Mouse (Mus musculus) frontal cortex, postnatal 14 days (tissue): Measurements from ENCODE around the gene Fgfr2.

Experiments used
- DNase-seq, 2 experiments: peaks; one replicate each; pipeline ENCODE4 v3.0.0; 2022; ENCODE audit warnings: low spot score in 2 of 2

Gene Fgfr2

GRCm38 (mm10) chr7:130720646-130721335 lies 2402.4 kb downstream of the Fgfr2 start:
- no peak for DNase-seq

DNA sequence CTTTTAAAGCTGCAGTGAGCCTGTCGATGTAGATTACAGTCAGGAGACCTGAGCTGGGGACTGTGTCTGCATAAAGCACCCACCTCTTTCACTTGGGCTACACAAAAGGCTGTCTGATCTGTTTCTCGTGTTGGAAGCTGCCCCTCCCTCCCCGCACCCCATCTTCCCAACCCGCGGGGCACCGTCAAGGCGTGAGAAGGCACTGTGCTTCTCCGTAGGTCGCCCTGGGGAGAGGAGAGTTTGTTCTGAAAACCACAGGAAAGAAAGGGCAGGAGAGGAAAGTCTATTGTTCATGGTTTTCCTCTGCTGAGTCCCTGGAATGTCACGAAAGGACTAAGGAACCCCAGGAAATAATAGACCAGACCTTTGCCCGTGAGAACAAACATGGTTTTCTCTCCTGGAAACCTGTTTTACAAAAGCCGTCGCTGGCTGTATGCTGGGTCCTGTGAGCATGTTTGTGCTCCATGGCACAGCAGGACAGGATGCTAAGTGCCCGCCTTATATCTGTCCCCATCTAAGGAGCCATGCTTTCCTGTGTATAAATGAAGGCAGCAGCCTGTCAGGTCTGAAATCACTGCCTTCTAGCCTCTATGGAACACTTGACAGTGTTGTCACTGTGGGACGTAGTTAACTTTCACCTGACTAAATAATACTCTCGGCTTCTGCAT lies 2403.1 kb downstream of the Fgfr2 start:
- no peak for DNase-seq

GRCm38 (mm10) chr7:130716989-130717388 lies 2406.2 kb downstream of the Fgfr2 start:
- DNase-seq = no peak

DNA sequence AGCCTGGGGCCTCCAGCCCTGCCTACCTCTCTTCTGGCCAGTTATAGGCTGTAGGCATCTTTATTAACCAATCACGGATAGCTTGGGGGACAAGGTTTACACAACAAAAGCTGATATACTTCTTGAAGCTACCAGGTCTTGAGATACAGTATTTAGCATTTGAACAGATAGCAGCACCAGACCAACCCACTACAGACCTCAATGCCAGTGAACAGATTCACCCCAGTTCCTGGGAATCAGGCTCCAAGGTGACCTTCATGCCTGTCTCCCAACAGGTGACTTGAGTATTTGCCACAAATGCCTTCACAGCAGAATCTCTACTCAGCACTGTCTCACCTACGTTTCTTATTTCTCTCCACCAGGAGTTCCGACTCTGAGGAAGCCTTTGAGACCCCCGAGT lies 2406.8 kb downstream of the Fgfr2 start:
- no peak for DNase-seq

- no peak for DNase-seq
These were observed 2407.7 kb downstream of the Fgfr2 start for GRCm38 (mm10) chr7:130715467-130715866.

GRCm38 (mm10) chr7:130713319-130713718 lies 2409.8 kb downstream of the Fgfr2 start:
- DNase-seq = no peak

- DNase-seq = no peak
These were observed 2411.3 kb downstream of the Fgfr2 start for GRCm38 (mm10) chr7:130711851-130712250.

GRCm38 (mm10) chr7:130709372-130710274 lies 2413.5 kb downstream of the Fgfr2 start:
- DNase-seq = no peak

- no peak for DNase-seq
These were observed 2414.2 kb downstream of the Fgfr2 start for GRCm38 (mm10) chr7:130708940-130709339.

DNA sequence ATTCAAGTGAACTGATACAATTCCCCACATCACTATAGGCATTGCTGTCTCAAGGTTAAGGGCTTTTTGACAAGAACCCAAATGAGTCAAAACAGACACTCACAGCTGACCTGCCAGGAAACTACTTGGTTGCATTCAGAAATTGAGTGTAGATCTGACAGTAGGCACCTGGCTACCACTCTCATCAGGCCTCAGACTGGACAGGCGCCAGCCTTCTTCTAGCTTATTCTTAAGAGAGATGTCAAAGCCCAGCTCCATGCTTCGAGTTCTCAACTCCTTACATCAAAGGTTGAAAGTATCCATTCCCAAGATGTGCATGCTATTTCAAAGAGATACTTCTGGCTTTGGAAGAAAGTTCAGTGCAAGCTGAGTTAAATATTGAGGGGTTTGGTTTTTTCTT lies 2417.9 kb downstream of the Fgfr2 start:
- DNase-seq = no peak

- DNase-seq = no peak
These were observed 2421.8 kb downstream of the Fgfr2 start for GRCm38 (mm10) chr7:130701336-130701735.

- DNase-seq = no peak
These were observed 2424.7 kb downstream of the Fgfr2 start for GRCm38 (mm10) chr7:130698480-130698879.

DNA sequence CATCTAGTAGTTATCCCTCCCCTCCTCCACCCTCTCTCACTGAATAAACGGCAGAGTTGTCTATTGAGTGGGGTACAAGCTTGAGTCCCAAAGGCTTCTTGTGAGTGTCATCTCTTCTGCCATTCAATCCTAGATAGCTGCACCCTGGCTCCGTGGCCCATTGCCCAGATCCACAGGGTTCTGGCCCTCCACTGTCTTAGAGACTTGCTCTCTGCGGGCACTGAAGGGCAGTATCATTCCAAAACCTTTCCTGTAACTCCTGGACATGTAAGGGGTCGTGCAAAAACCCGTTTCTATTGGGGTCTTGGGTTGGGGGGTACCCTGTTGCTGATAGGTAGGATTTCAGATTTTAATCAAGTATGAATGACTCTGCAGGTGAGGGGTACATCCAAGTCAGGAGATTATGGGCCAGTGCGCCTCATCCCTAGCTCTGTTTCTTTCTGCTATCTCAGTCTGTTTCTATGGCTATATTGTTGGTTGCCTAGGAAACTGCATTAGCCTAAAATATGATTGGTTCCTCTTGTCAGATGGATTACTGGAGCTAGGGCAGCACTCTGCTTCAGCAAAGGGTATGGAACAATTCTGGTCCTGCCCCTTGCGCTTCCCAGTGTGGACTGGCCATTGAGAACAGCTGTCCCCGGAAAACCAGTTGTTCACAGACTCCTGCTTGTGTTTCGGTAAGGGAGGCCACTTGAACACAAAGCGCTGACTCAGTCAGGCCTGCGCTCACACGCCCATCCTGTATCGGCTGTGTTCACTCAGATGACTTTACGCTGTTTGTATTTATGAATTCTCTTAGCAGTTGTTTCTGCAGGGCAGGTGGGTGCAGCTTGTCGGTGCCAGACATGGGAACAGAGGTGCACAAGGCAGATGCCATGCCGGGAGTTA lies 2426.6 kb downstream of the Fgfr2 start:
- peak in 1 of 2 experiments; percentile 21 for DNase-seq

DNA sequence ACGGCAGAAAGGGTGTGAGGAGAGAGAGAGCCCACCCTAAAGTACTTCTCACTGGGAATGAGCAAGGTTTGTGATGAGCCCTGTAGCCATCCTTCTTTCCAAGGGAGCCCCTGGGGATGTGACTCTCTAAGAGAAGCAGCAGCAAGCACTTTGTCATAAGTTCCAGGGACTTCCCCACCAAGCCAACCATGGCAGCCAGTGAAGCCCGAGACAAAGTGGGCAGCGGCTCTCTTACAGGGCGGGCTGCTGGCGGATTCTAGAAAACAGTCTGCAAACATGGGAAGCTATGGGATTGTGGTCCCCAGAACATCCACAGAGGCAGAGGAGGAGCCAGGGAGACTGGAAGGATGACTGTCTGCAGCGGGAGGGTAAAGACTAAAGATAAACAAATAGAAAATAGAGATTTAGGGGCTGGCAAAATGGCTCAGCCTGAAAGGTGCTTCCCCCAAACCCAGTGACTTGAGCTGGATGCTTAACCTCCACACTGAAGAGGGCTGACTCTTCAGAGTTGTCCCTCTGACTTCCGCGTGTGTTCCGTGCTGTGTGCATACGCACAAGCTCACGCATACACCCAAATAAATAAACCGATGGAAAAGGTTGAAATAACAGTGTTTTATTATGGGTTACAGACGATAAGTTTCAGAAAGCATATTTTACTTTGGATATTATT lies 2427.3 kb downstream of the Fgfr2 start:
- DNase-seq = no peak

DNA sequence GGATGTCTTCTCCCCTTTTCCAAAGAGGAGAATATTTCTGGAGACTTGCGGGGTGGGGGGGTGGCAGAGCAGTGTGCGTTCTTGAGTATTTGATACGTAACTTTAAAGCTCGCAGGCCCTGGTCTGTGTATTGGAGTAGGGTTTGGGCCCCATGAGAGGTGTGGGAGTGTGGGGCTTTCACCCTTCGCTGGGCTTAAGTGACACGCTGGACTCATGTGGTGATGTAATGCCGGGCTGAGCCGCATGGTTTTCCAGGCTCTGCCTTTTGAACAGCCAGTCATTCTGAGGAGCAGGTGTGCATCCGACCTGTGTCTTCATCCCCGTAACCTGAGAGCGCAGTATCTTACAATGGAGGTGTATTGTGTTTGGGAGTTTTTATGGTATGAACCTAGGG lies 2429.4 kb downstream of the Fgfr2 start:
- no peak for DNase-seq

DNA sequence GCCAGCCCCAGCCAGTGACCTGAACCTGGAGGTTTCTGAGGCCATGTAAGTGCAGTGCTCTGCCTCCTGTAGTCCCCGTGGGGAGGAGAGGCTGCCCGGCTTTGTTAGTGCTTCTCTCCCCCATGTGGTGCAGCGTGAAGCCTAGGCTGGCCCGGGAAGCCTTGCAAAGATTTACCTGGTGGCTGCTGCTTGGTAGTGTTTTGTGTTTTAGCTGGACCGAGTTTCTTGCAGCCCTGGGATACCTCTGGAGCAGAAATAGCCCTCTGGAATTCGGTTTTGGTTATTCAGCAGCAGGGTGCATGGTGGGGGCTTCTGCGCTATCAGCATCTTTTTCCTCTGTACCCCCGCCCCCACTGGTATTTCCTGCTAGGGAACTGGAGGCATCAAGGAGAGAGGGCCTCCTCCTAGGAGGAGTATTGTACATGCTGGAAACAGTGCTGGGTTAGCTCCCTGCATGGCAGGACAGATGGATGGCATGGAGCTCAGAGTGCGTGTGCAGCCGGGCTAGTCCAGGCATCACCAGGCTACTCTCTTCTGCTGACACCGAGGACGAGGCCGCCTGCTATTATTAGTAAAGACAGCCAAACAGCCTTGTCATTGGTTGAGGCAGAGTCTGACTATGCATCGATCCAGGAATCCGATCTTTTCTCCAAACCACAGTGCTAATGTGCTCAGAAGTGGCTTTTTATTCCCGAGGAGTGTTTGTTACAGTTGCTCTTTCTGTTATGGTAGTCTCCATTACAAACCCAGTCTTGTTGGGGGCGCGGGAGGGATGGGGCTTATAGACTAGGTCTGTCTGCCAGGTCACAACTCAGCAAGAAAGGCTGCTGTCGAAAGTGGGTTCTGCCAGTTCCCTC lies 2430.0 kb downstream of the Fgfr2 start:
- peak in 1 of 2 experiments; percentile 40 for DNase-seq

DNA sequence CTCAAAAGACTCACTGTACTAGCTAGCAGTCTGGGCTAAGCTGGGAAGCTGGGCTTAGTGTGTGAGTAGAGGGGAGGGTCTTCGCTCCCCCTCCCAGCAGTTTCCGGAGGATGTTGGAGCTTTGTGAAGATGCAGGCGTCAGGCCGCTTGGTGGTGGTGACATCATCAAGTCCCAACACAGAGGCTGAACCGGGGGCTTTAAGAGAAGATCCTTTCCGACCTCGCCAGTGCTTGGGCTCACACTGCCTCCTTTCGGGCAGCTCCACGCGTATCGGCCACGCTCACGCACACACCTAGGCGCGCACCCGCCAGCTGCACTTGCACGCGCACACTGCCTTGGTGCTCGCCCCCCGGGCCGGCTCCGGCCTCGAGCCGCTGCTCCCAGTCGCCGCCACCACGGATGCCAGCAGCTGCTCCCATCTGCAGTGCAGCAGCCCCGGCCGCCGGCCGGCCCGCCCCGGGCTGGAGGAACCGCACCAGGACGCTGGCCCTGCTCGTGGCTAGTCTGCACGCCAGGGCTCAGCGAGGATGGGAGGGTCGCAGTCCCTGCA lies 2430.7 kb downstream of the Fgfr2 start:
- peak; percentile 66 to 70 for DNase-seq

DNA sequence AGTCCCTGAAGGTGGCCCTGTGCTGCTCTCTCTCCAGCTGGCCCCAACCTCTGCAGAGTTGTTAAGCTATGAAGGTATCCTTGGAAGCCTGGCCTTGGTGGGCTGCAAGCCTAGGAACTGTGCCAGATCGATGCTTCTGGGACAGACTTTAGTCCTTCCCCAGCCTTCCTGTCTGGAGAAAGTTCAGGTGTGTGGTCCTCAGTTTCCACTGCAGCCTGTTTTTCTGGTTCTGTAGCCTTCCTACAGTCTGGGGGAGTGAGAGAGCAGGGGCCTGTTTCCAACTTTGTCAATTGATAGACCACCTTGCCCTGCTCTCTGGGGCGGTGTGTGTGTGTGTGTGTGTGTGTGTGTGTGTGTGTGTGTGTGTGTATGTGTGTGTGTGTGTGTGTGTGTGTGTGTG lies 2431.2 kb downstream of the Fgfr2 start:
- no peak for DNase-seq

DNA sequence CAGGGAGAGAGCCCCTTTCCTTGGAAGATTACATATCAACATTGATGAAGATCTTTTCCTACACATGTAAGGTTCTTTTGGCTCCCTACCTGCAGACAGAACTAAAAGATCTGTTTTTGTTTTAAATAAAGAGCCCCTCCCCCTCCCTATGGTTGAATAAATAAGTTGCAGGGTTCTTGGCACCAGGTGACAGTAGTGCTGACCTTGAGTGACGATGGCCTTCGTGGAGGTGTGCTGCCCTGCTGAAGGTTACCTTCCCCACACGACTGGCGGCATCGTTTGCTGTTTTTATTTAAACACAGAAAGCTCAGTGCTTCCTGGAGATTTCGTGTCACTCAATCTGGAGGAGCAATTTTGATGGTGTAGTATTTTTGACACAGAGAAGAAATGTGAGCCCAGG lies 2432.3 kb downstream of the Fgfr2 start:
- DNase-seq = no peak

DNA sequence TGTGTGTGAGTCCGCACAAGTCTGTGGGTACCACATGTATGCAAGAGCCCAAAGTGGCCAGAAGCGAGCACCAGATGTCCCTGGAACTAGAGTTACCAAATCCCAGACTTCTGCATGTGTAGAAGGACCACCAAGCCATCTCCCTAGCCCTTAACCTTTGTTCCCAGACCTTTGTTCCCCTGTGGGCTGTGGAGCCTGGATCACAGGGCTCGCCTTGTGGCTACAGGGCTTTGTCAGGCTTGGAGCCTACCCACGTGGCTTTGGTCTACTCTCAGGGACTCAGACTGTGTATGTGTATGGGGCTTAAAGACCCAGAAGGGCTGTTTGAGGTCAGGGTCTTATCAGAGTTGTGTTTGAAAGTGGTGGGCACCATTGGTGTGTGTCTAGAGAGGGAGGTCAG lies 2434.5 kb downstream of the Fgfr2 start:
- DNase-seq = no peak
